Mouse (Mus musculus) urinary bladder, adult 18-20 months (tissue): ENCODE results near the gene Gm11596.
"Not testable (repeated sequence)": the region's sequence is repeated elsewhere in the genome, so short reads cannot be mapped to it uniquely, and the experiment has no call there.

Source experiments
- DNase-seq, 2 experiments: peaks; one replicate each; pipeline ENCODE4 v3.0.0; 2022; ENCODE audit warnings: low spot score in 2 of 2, mixed read lengths in 2 of 2

Gm11596 gene

GRCm38 (mm10) chr11:99793367-99793766 lies at the start of gene Gm11596:
Gene Gm11596 (minus strand): TSS chr11:99793467.
- no peak for DNase-seq

GRCm38 (mm10) chr11:99842185-99842584 lies 48.9 kb upstream of the Gm11596 start:
- DNase-seq, result no peak

GRCm38 (mm10) chr11:99837966-99838365 lies 44.7 kb upstream of the Gm11596 start, which contains the start of gene 2300003K06Rik:
Gene 2300003K06Rik (minus strand): TSS chr11:99838066.
- no peak for DNase-seq

GRCm38 (mm10) chr11:99815566-99815965 lies 22.3 kb upstream of the Gm11596 start, which contains the start of gene Gm11564:
Gene Gm11564 (minus strand): TSS chr11:99815666.
- not testable (repeated sequence) for DNase-seq

- not testable (repeated sequence) for DNase-seq
Observed at GRCm38 (mm10) chr11:99809792-99810191, 16.5 kb upstream of the Gm11596 start, which contains the start of gene Krtap4-13. Gene Krtap4-13 (minus strand): TSS chr11:99809892.

- DNase-seq, result not testable (repeated sequence)
Observed at GRCm38 (mm10) chr11:99804346-99804745, 11.1 kb upstream of the Gm11596 start, which contains the start of gene Gm11554. Gene Gm11554 (minus strand): TSS chr11:99804446.

- DNase-seq, result not testable (repeated sequence)
Observed at GRCm38 (mm10) chr11:99798832-99799231, 5.6 kb upstream of the Gm11596 start, which contains the start of gene Gm11569. Gene Gm11569 (minus strand): TSS chr11:99798932.

GRCm38 (mm10) chr11:99784900-99785299 lies 8.4 kb downstream of the Gm11596 start, which contains the start of gene Krtap4-9:
Gene Krtap4-9 (plus strand): TSS chr11:99785200.
- DNase-seq, result not testable (repeated sequence)

- DNase-seq, result no peak
Observed at GRCm38 (mm10) chr11:99780604-99781003, 12.7 kb downstream of the Gm11596 start, which contains the start of gene Krtap4-8. Gene Krtap4-8 (minus strand): TSS chr11:99780704.

- DNase-seq, result no peak
Observed at GRCm38 (mm10) chr11:99778401-99778800, 14.9 kb downstream of the Gm11596 start.

GRCm38 (mm10) chr11:99772813-99773212 lies 20.5 kb downstream of the Gm11596 start, which contains the start of gene Gm11595:
Gene Gm11595 (minus strand): TSS chr11:99772913.
- not testable (repeated sequence) for DNase-seq

GRCm38 (mm10) chr11:99768410-99768809 lies 24.9 kb downstream of the Gm11596 start:
- no peak for DNase-seq

- no peak for DNase-seq
Observed at GRCm38 (mm10) chr11:99758877-99759276, 34.4 kb downstream of the Gm11596 start.

- no peak for DNase-seq
Observed at GRCm38 (mm10) chr11:99743985-99744384, 49.3 kb downstream of the Gm11596 start.
